Mouse (Mus musculus): Measurements from ENCODE around the gene Lef1. TPM values are rescaled to one million over a fixed set of nuclear protein-coding genes. Genes with fewer than 3 reads are reported as not detected.
A peak's percentile ranks its signal among the peaks of the same experiment; 100 is the strongest.

Gene Lef1
- total and polyA plus RNA-seq, 3 experiments: 0.23 to 1.5 (median 0.34) TPM

- Histone ChIP-seq H3K79me2 (replicated peaks; ENCODE audit: control insufficient read depth, insufficient read depth, low read length) (no peaks in the 10 kb centered on the region), H3K36me3 (ENCODE audit: control insufficient read depth, insufficient read depth, low read length) (no peaks in the 10 kb centered on the region)
- 76% methylated on average over 6 of the region's 6 CpGs for WGBS
Observed at GRCm38 (mm10) chr3:131228083-131228482, 117.8 kb downstream of the Lef1 start.

GRCm38 (mm10) chr3:131237061-131237460, 126.8 kb downstream of the Lef1 start:
- H3K27me3 ChIP-seq (ENCODE audit: control insufficient read depth, insufficient read depth, low read length): no peaks in the 10 kb centered on the region
- no peak for TF ChIP-seq CTCF (IDR thresholded peaks at IDR 0.05)
- no peak for TF ChIP-seq EP300 (IDR thresholded peaks at IDR 0.05; ENCODE audit: insufficient read depth, low read depth, low read length)
- no peak for TF ChIP-seq POLR2A (IDR thresholded peaks at IDR 0.05; ENCODE audit: insufficient read depth, low read depth, low read length)
- H3K4me1 ChIP-seq (ENCODE audit: control insufficient read depth, insufficient read depth, low read length): no peaks in the 10 kb centered on the region
- H3K79me2 ChIP-seq (replicated peaks; ENCODE audit: control insufficient read depth, insufficient read depth, low read length): peaks cover 2% of the 10 kb centered on the region; the same call in 1 of the 2 replicates
- WGBS: 91% methylated on average over 6 of the region's 6 CpGs
- intact Hi-C loops (cut with DNase I): loop anchor here (1.0 to 5.0 kb wide), 3 partner anchors 418 to 525 kb away; no protein-coding TSS in a partner anchor
- no peaks in the 10 kb centered on the region for H3K36me3 ChIP-seq (ENCODE audit: control insufficient read depth, insufficient read depth, low read length)
- H3K27ac ChIP-seq: no peak overlapping the region
- DNase-seq: no peak
- no peak overlapping the region for H3K9ac ChIP-seq (ENCODE audit: low read depth, low read length)
- no peak overlapping the region for H3K4me3 ChIP-seq

More at GRCm38 (mm10) chr3:131228083-131228482, 117.8 kb downstream of the Lef1 start:
- no peak overlapping the region for H3K4me3 ChIP-seq
- intact Hi-C loops (cut with DNase I): no loop called here
- no peaks in the 10 kb centered on the region for H3K27me3 ChIP-seq (ENCODE audit: control insufficient read depth, insufficient read depth, low read length)
- TF ChIP-seq CTCF (IDR thresholded peaks at IDR 0.05): peak; percentile 48
- no peak for TF ChIP-seq EP300 (IDR thresholded peaks at IDR 0.05; ENCODE audit: insufficient read depth, low read depth, low read length)
- H3K4me1 ChIP-seq (ENCODE audit: control insufficient read depth, insufficient read depth, low read length): no peaks in the 10 kb centered on the region
- no peak overlapping the region for H3K27ac ChIP-seq
- DNase-seq: no peak
- H3K9ac ChIP-seq (ENCODE audit: low read depth, low read length): no peak overlapping the region

GRCm38 (mm10) chr3:131237785-131238633, 127.7 kb downstream of the Lef1 start:
- Histone ChIP-seq H3K27ac (no peak overlapping the region), H3K79me2 (replicated peaks; ENCODE audit: control insufficient read depth, insufficient read depth, low read length) (peaks cover 2% of the 10 kb centered on the region; the same call in 1 of the 2 replicates), H3K4me3 (no peak overlapping the region), H3K4me1 (ENCODE audit: control insufficient read depth, insufficient read depth, low read length) (no peaks in the 10 kb centered on the region), H3K36me3 (ENCODE audit: control insufficient read depth, insufficient read depth, low read length) (no peaks in the 10 kb centered on the region), H3K9ac (ENCODE audit: low read depth, low read length) (no peak overlapping the region), H3K27me3 (ENCODE audit: control insufficient read depth, insufficient read depth, low read length) (no peaks in the 10 kb centered on the region)
- DNase-seq: peak; percentile 57 to 82
- 68% methylated on average over 19 of the region's 19 CpGs for WGBS
- TF ChIP-seq CTCF (IDR thresholded peaks at IDR 0.05): peak; percentile 80
- no peak for TF ChIP-seq POLR2A (IDR thresholded peaks at IDR 0.05; ENCODE audit: insufficient read depth, low read depth, low read length)
- TF ChIP-seq EP300 (IDR thresholded peaks at IDR 0.05; ENCODE audit: insufficient read depth, low read depth, low read length): peak; percentile 61; the same call in 1 of the 2 replicates
- intact Hi-C loops (cut with DNase I): loop anchor here (1.0 to 5.0 kb wide), 3 partner anchors 419 to 526 kb away; no protein-coding TSS in a partner anchor

GRCm38 (mm10) chr3:131245766-131246578, 135.7 kb downstream of the Lef1 start:
- H3K27me3 ChIP-seq (ENCODE audit: control insufficient read depth, insufficient read depth, low read length): no peaks in the 10 kb centered on the region
- no peaks in the 10 kb centered on the region for H3K79me2 ChIP-seq (replicated peaks; ENCODE audit: control insufficient read depth, insufficient read depth, low read length)
- H3K9ac ChIP-seq (ENCODE audit: low read depth, low read length): no peak overlapping the region
- intact Hi-C loops (cut with DNase I): no loop called here
- peak; percentile 56 to 69 for DNase-seq
- WGBS: 44% methylated on average over 11 of the region's 11 CpGs
- H3K27ac ChIP-seq: peak overlapping the region; percentile 85
- no peaks in the 10 kb centered on the region for H3K36me3 ChIP-seq (ENCODE audit: control insufficient read depth, insufficient read depth, low read length)
- no peak for TF ChIP-seq POLR2A (IDR thresholded peaks at IDR 0.05; ENCODE audit: insufficient read depth, low read depth, low read length)
- TF ChIP-seq CTCF (IDR thresholded peaks at IDR 0.05): peak; percentile 71
- TF ChIP-seq EP300 (IDR thresholded peaks at IDR 0.05; ENCODE audit: insufficient read depth, low read depth, low read length): peak; percentile 73; the same call in 1 of the 2 replicates
- H3K4me1 ChIP-seq (ENCODE audit: control insufficient read depth, insufficient read depth, low read length): peaks cover 9% of the 10 kb centered on the region
- H3K4me3 ChIP-seq: no peak overlapping the region

GRCm38 (mm10) chr3:131246579-131247046, 136.3 kb downstream of the Lef1 start:
- Histone ChIP-seq H3K4me1 (ENCODE audit: control insufficient read depth, insufficient read depth, low read length) (peaks cover 11% of the 10 kb centered on the region), H3K79me2 (replicated peaks; ENCODE audit: control insufficient read depth, insufficient read depth, low read length) (no peaks in the 10 kb centered on the region), H3K27ac (peak overlapping the region; percentile 85), H3K36me3 (ENCODE audit: control insufficient read depth, insufficient read depth, low read length) (no peaks in the 10 kb centered on the region), H3K4me3 (no peak overlapping the region), H3K9ac (ENCODE audit: low read depth, low read length) (no peak overlapping the region), H3K27me3 (ENCODE audit: control insufficient read depth, insufficient read depth, low read length) (no peaks in the 10 kb centered on the region)
- no peak for TF ChIP-seq CTCF (IDR thresholded peaks at IDR 0.05)
- TF ChIP-seq EP300 (IDR thresholded peaks at IDR 0.05; ENCODE audit: insufficient read depth, low read depth, low read length): no peak; the same call in 1 of the 2 replicates
- TF ChIP-seq POLR2A (IDR thresholded peaks at IDR 0.05; ENCODE audit: insufficient read depth, low read depth, low read length): no peak
- intact Hi-C loops (cut with DNase I): no loop called here
- DNase-seq: peak; percentile 52 to 67
- WGBS: 67% methylated on average over 8 of the region's 8 CpGs

Measured in heart, adult 2 months (tissue).